Mouse (Mus musculus) naive thymus-derived CD4-positive, alpha-beta T cell, adult 2 months (primary cell): Measurements from ENCODE around the gene Smndc1.
A peak's percentile ranks its signal among the peaks of the same experiment; 100 is the strongest.

ENCODE experiments used
- DNase-seq: peaks from one replicate; pipeline ENCODE4 v3.0.0-alpha.2; 2011; ENCODE audit warnings: low read depth

Smndc1 gene

DNA sequence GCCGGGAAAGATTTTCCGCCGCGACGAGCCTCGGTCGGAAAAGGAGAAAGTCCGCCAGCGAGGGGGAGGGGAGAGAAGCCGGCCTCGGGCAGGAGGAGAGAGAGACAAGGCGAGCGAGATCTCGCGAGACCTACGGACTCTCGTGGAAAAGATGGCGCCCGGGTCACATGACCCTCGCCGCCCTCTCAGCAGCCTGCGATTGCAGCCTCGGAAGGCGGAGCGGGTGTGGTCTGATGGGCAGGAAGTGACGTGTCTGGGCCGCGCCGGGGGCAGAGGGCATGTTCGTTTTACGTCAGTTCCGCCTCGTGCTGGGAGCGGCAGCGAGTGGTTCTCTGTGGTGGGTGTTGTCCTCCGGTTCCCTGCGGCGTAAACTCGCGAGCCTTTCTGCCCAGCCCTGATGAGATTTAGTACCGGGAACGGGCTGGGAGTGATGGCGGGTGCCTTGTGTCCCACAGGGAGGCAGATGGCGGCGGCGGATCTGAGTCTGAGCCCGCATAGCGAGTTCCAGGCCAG is at the start of gene Smndc1:
TSS of gene Smndc1 (minus strand) at position 84 of the 513 bp plus-strand sequence.
- DNase-seq, result peak; percentile 100

DNA sequence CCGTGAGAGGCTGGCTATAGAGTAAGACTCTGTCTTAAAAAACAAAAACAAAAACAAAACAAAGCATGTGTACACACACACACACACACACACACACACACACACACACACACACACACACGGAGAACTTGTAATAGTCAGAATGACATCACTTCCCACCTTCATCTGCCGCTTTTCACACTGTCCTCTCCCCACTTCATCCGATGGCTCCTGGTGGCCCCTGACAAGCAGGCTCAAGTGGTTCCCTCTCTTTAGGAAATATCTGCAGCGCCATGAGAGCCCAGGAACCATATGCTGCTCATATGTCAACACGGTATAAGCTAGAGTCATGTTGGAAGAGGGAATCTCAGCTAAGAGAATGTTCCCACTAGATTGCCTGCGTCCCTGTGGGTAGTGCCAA is 49.0 kb upstream of the Smndc1 start:
- no peak for DNase-seq

DNA sequence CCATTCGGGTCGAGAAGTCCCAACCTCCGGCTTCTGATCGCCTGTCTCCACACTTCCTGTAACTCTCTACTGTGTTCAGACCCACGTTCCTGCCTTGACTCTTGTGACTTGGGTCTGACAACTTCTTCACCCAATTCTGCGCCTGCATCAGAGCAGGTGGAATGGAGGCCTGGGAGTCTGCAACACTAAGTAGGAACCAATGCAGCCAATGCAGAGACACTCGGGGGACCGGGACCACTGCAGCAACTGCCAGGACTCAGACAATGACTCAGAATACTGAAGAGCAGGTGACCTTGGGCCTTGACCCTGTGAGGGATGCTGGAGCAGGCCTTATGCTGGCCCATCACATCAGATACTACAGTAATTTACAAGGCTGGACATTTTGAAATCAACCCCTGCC is 47.6 kb upstream of the Smndc1 start:
- no peak for DNase-seq

DNA sequence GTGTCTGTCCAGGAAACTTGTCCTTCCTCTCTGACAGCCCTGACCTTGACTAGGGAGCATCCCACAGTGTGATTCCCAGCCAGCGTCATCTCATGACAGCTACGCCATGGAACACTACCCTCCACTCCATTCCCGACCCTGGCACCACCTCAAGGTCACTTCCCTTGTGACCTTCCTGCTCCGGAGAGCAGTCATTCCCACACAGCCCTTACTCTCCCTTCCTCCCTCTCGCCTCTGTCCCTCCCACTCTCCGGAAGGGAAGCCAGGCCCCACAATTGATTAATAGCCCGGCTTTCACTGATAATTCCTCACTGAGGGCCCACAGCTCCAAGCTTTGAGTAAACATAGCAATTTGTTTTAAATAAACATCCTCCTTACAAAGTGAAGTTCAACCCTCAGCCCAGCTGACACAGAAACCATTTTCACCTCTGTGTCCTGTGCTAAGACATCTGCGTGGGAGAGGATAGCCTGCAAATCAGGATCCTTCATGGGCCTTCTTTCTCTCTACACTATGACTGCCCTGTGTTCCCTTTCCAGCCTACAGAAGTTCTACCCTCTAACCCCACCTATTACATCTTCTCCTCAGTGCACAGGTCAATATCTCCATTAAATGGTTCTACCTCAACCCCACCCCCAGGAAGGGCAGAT is 47.1 kb upstream of the Smndc1 start:
- no peak for DNase-seq

DNA sequence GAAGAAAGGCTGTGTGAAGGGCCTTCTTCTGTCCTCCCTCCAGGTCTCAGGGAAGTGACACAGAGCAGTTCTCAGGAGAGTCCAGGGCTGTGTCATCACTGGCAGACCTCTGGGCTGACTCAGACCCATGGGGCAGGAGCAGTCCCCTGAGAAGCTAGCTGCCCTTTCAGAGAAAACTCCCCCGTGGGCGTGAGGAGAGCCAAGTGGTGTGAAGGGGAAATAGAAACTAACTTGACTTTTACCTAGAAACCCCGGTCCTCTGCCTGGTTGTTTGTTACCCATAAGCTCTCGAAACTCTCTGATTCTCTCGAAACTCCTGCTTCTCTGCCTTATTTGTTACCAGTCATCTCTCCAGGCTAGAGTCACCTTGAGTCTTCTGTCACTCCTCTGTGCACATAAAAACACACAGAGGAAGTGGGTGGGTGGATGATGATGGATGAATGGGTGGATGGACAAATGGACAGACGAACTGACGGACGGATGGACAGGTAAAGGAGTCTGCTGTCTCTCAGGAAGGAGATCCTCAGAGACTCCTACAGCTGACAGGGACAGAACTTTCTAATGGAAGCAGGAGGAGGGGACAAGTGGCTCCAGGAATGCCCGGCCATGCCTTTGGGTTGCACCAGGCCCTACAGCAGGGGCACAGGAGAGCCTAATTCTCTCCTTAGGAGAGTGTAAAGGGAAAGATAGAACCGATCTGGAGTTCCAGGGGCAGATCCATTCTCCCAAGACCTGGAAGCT is 43.7 kb upstream of the Smndc1 start:
- peak; percentile 51 for DNase-seq

DNA sequence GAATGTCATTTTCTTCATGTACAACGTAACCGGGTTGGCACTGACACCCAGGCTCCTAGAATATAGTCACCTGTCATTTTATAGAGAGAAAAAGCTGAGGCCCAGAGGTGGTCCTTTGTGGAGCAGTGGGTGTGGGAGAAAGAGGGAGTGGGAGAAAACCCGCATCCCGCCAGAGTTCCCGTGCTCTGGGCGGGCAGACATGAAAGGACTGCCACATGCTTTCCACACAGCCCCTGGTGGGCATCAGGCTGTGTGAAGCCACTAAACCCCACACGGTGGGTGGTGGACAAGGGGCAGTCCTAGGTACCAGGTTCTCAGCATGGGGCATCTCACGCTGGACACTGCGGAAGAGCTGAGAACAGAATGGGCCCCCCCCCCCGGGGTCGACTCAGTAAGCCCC is 40.6 kb upstream of the Smndc1 start:
- no peak for DNase-seq

DNA sequence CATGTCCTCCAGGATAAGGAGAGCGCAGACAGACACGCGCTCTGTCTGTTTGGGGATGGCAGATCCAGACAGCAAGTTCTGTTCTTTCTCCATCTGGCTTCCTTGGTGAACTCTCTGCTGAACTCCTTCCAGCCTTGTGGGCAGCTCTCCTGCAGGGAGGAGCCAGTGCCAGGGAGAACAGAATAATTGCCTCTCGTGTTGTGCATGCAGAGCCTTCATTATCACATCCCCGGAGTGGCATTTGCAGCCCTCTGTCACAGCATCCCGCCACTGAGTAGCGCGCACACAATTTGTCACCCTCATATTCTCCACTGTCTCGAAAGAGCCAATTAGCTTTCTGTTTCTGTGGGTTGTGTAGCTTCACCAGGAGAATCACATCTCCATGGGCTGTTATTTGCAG is 40.0 kb upstream of the Smndc1 start:
- no peak for DNase-seq

DNA sequence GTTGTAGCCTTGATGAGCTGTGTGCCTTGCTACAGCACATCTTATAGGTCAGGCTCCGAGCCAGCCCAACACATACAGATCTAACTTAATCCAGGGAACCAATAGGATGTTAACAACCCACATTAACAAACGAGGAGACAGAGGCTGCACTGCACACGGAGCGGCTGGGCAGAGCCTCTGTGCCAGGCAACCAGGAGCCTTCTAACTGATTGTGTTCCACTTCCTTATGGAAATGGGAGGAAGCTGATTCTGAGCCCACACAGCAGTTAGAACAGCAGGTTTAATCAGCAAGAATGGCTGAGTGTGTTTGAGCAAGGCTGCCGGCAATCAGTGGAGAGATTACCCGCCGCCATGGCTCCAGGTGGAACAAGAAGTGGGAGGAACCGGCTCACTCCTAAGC is 37.4 kb upstream of the Smndc1 start:
- no peak for DNase-seq

DNA sequence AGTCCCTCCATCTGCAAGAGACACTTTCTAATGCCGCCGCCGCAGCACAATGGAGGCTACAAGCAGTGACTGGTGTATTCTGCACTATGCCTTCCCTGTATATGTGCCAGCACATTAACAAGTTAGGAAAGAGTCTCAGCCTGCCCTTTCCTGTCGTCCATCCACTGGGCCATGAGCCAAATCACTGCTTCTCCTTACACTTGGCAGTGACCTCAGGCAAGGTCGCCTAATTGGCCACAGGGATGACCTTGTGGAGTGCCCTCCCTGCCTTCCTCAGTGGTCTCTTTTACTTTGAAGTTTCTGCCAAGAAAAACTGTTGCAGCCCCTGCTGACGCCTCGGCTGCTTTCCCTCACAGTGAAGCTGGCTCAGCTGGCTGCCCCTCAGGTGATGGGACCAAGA is 37.0 kb upstream of the Smndc1 start:
- DNase-seq, result no peak

DNA sequence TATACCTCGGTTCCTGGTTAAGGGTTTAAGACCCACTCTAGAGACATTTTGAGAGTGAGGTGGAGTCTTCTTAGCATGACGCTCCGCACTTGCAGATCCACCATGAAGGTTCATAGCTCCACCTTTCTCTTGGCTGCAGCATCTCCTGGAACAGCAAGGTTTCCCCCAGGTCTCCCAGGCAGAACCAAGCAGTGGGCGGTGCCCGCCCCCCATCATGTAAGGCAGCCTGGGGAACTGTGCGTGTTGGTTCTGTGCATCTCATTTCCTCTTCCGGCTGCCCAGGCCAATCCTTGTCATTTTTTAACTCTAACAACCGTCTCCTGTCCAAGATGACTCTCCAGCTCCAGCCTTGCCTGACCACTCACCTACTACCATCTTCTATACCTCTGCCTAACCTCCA is 35.4 kb upstream of the Smndc1 start:
- DNase-seq, result no peak

DNA sequence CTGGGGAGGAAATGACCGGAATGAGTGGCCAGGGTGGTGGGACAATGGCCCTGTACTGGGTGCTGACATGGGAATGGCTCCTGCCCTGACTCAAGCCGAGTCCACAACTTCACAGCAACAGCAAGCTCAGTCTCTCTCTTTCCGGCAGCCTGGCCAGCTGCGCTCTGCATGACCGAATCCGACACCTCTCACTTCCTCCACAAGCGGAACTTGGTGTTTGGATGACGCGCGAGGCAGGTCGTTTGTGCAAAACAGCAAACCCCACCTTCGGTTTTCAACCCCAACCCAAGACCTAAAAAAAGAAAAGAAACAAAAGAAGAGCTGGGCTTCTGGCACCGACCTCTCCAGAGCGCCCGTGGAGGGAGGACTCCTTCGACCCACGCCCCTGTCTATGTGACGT is 34.3 kb upstream of the Smndc1 start:
- peak; percentile 96 for DNase-seq

DNA sequence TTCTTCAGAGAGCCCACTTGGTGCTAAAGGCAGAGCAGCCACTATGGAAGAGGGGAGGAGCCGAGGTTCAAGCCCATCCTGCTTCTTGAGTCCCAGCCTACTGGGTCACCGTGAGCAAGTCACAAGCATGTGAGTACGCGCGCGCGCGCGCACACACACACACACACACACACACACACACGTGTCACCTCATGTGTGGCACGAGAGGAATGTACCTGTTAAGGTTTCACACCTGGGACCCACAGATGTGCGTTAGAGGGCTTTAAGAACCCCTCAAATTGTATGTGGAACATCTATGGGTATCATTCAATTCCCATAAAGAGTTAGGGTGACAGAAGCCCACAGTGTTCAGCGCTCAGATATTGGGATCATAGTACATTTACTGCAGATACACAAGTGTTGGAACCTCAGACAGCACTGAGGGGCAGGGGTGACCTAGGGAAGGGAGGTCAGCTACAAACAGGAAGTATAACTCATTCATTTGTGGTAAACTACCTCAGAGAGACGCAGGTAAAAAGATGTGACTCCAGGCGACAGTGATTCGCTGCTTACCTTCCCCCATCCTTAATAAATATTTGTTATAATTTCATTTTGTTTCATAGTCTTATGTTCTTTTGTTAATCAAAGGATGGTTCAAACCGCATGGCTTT is 33.6 kb upstream of the Smndc1 start:
- peak; percentile 87 for DNase-seq

DNA sequence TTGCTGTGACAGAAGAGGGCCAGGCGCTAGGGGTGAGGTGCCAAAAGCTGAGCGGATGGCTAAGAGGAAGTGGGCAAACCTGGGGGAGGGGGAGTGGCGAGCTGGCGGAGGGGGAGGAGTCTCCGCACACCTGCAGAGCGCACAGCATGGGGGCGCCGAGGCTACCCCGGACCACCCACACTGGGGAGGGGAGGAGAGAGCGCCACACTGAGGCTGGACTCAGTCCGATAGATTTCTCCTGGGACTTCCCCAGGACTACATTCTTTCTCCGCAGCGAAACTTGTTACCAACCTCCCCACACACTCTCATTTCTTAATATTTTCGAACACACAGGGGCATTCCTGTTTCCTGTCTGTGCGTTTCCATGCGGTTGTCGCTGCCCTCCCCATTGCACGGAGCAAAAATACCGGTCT is 33.0 kb upstream of the Smndc1 start:
- peak; percentile 89 for DNase-seq

DNA sequence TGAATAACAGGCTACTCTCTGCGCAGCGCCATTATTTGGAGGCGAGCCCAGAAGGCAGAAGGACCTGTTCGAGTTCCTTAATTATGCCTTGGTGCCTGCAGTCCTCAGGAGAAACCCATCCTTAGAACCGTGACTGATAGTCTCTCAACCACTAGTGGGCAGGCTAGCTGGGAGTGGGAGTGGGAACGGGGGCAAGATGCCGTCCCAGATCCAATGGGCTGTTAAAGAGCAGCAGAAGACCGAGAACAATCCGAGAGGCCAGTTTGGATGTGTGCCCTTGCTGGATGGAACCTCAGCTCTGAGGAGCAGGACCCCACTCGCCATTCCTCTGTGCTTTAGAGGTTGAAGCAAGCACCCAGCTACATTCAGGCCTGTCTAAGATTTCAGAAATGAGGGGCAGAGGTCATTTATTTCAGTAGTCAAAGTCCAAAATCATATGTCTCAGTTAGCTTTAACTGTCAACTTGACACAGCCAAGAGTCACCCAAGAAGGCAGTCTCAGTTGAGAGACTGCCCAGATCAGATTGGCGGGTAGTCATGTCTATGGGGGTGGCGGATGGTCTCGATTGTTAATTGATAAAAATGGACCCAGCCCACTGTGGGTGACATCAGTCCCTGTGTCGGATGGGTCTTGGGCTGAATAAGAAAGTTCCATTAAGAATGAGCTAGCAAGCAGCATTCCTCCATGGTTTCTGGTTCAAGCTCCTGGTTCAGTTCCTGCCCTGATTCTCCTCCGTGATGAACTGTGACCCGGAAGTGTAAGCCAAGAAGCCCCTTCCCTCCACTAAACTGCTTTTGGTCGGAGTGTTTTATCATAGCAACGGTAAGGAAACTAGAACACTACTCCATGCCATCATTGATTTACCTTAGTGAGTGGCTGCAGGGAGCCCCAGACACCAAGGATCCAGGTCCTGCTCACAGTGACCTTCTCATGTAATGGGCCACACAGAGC is 32.3 kb upstream of the Smndc1 start:
- peak; percentile 45 for DNase-seq

DNA sequence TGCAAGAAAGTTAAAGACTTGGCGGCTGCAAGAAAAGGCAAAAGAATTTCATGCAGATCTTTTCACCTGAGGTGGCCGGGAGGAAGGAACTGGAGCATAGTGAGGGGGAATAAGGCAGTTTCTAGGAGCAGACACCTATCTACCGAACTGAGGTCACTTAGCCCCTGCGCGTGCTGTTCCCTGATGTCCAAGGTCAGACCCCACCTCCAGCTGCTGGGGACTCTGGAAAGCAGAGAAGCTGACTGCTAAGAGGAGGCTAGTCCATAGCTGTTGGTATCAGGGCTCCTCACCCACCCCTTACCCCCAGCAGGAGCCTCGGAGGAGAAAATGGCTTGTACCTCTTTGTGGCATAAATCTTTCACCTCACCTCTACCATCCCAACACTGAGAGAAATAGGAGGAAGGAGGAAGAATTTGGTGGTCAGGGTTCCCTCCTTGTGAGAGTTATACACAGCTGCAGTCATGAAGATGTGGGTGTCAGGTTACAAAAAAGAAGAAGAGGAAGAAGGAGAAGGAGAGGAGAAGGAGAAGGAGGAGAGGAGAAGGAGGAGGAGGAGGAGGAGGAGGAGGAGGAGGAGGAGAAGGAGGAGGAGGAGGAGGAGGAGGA is 31.3 kb upstream of the Smndc1 start:
- DNase-seq, result no peak

DNA sequence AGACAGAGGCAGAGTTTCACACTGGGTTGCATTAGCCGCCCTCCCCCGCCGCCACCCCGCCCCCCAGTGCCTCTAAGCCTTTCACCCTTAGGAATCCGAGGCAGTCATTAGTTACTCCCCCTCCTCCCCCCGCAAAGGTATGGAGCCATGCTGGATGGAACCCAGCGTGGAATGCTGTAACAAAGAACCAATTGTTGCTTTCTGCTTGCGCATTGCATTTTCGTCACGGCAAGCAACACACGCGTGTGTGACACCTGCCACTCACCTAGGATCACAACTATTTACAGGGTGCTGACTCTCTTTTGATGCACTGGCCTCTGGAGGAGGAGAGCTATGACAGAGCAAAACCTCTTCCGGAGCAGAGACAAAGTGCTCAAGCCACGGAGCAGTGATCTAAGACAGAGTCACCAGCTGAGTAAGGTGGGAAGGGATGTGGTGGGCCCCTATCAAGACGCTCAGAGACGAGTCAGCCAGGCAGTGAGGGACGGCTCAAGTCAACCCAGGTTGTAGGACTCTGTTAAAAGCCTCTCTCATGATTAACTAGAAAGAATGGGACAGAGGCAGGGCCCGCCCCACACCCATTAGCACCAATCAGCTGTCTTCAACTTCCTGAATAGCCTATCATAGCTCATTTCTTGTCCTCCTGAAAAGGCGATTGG is 30.7 kb upstream of the Smndc1 start:
- peak; percentile 90 for DNase-seq

DNA sequence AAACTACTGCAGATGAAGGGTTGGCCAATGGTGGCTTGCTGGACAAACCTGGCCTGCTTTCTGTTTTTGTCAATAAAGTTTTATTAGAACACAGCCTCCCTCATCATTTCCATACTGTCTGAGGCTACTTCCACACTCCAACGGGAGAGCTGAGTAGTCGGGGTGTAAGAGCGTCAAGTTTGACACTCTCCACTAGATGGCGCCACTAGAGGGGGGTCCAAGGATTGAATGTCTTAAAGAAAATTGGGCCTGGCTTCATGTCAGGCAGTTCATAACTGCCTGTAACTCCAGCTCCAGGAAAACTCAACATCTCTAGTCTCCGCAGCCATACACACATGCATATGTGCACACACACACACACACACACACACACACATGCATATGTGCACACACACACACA is 29.5 kb upstream of the Smndc1 start:
- peak; percentile 91 for DNase-seq

DNA sequence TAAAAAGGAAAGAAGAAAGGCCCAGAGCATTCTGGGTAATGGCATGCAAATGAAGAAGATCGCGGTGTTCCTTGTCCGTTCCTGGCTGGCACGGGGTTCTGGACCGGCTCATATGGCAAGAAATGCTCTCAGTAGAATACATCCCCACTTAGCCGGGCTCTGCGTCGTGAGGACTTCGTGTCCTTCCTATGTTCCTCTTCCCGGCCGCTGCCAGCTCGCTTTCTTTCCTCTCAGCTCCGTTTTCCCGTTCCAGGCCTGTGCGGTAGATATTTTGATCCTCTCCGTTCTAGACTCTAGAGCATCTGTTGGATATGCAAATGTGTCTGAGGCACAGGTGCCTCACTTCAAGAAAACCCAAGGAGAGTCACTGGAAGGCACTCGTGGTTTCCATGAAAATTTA is 24.8 kb upstream of the Smndc1 start:
- DNase-seq, result no peak

DNA sequence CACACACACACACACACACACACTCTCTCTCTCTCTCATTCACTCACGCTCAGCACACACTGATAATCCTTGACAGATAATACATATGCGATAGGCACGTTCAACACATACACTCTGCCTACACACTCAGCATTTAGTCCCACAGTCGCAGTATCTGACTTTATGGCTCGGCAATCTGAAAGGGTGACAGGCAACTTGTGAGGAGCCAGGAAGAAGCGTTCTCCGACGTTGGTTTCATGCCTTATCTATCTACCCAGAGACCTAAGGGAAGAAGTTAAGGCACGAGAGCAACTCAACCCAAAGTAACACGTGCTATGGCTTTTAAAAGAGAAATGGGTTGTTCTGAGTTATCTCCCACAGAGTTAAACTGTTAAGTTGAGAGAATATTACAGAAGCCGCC is 24.3 kb upstream of the Smndc1 start:
- DNase-seq, result no peak

DNA sequence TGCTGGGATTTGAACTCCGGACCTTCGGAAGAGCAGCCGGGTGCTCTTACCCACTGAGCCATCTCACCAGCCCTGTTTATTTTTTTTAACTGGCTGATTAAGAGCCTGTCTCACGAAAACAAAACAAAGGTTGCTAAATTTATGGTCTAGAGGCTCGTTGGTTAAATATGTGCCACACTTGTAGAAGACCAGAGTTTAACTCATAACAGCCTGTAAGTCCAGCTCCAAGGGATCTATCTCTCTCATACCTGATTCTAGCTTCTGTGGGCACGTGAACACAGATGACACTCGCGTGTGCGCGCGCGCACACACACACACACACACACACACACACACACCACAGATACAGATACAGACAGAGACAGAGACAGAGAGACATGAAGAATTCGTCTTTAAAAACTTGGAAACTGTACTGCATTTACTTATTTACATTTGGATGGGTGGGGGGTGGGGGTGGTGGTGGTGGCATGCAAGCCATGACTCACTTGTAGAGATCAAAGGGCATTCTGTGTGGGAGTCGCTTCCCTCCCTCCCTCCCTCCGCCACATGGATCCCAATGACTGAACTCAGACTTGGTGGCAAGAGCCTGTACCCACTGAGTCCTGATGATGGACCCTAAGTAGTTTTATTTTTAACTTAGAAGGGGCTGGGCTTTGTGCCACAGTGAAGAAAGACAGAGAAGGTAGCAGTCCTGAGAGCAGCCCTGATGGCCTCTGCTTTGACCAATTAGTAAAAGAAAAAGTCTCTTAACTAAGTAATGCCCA is 23.4 kb upstream of the Smndc1 start:
- no peak for DNase-seq
